ENCODE assay signal across 11 mouse cellular contexts in the genomic region with DNA sequence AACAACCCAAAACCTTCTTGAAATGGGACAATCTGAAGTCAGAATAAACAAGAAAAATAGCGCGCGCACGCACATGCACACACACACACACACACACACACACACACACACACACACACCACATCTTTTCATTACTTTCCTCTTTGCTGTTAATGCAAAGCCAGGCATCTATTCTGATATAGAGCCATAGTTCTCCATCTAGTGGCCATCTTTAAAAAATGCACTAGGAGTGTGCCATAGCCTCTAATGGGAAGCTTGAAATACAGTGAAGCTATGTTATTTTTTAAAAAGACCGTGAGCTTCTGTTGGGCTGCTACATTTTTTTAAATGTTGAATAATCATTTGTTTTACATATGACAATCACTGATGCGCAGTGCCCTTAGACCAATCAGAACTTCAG. TPM values are rescaled to one million over a fixed set of nuclear protein-coding genes. Genes with fewer than 3 reads are reported as not detected.
DNase-seq lines count a peak whose midpoint lies in the region; ATAC-seq and TF ChIP-seq lines count a peak whose summit lies in the region.
"Had no signal": no experiment of that assay in that cellular context is flagged by ENCODE, and none has a peak within 500 bp of the region (broad histone marks: within the 10 kb centered on the region; RNA-seq: fewer than 3 reads in every experiment).

No protein-coding gene starts in this region.

- H3K27me3 ChIP-seq in hindbrain, embryonic 14.5 days (ENCODE audit: control insufficient read depth, insufficient read depth, low read length), result no peaks in the 10 kb centered on the region
- H3K27me3 ChIP-seq in hindbrain, embryonic 12.5 days, result no peaks in the 10 kb centered on the region
- H3K27me3 ChIP-seq in midbrain, embryonic 14.5 days (ENCODE audit: control insufficient read depth, insufficient read depth, low read length), result no peaks in the 10 kb centered on the region
- H3K27me3 ChIP-seq in midbrain, embryonic 10.5 days (ENCODE audit: low read depth, poor library complexity, severe bottlenecking), result no peaks in the 10 kb centered on the region
- H3K27me3 ChIP-seq in embryonic facial prominence, embryonic 10.5 days (replicated peaks; ENCODE audit: low read depth, poor library complexity, severe bottlenecking), result no peaks in the 10 kb centered on the region
- H3K27me3 ChIP-seq in stomach, postnatal 0 days (ENCODE audit: control insufficient read depth, insufficient read depth, low read length), result no peaks in the 10 kb centered on the region

- no peak overlapping the region for H3K4me3 ChIP-seq in hindbrain, embryonic 14.5 days (replicated peaks; ENCODE audit: low read length)
- H3K4me3 ChIP-seq in hindbrain, embryonic 12.5 days, result no peak overlapping the region
- no peak overlapping the region for H3K4me3 ChIP-seq in midbrain, embryonic 14.5 days (replicated peaks; ENCODE audit: low read depth, low read length)
- no peak overlapping the region for H3K4me3 ChIP-seq in midbrain, embryonic 10.5 days
- no peak overlapping the region for H3K4me3 ChIP-seq in embryonic facial prominence, embryonic 10.5 days
- no peak overlapping the region for H3K4me3 ChIP-seq in stomach, postnatal 0 days (ENCODE audit: low read depth, low read length)

- H3K9ac ChIP-seq in hindbrain, embryonic 14.5 days, result no peak overlapping the region
- H3K9ac ChIP-seq in hindbrain, embryonic 12.5 days, result no peak overlapping the region
- no peak overlapping the region for H3K9ac ChIP-seq in midbrain, embryonic 14.5 days (replicated peaks; ENCODE audit: low read length)
- no peak overlapping the region for H3K9ac ChIP-seq in stomach, postnatal 0 days (ENCODE audit: low read length)

- no peaks in the 10 kb centered on the region for H3K9me3 ChIP-seq in hindbrain, embryonic 14.5 days (ENCODE audit: control insufficient read depth, low read length)
- H3K9me3 ChIP-seq in hindbrain, embryonic 12.5 days (replicated peaks), result no peaks in the 10 kb centered on the region
- no peaks in the 10 kb centered on the region for H3K9me3 ChIP-seq in midbrain, embryonic 14.5 days (ENCODE audit: control insufficient read depth, low read length)
- no peaks in the 10 kb centered on the region; the same call in 1 of the 2 replicates for H3K9me3 ChIP-seq in midbrain, embryonic 10.5 days (replicated peaks)
- no peaks in the 10 kb centered on the region for H3K9me3 ChIP-seq in embryonic facial prominence, embryonic 10.5 days
- no peaks in the 10 kb centered on the region for H3K9me3 ChIP-seq in stomach, postnatal 0 days (ENCODE audit: control insufficient read depth, low read length)

- peak; percentile 42 for DNase-seq in hindbrain, embryonic 14.5 days (ENCODE audit: low spot score)
- DNase-seq in midbrain, embryonic 14.5 days, result peak; percentile 75
- DNase-seq in midbrain, embryonic 10.5 days (ENCODE audit: low spot score), result no peak
- DNase-seq in embryonic facial prominence, embryonic 10.5 days (ENCODE audit: low spot score), result peak; percentile 10
- DNase-seq in stomach, postnatal 0 days (ENCODE audit: low spot score), result no peak
- DNase-seq in right cerebral cortex, postnatal 14 days, result no peak
- no peak for DNase-seq in cerebellum, adult 11-12 months
- DNase-seq: right cerebral cortex, postnatal 4 days had no signal

- H3K4me2 ChIP-seq in hindbrain, embryonic 14.5 days (replicated peaks), result no peak overlapping the region
- no peak overlapping the region for H3K4me2 ChIP-seq in hindbrain, embryonic 12.5 days (replicated peaks)
- H3K4me2 ChIP-seq in midbrain, embryonic 14.5 days (ENCODE audit: low read length), result no peak overlapping the region
- H3K4me2 ChIP-seq in stomach, postnatal 0 days (replicated peaks; ENCODE audit: low read depth), result no peak overlapping the region
- H3K4me2 ChIP-seq: heart, embryonic 11.5 days had no signal

- no peaks in the 10 kb centered on the region for H3K4me1 ChIP-seq in hindbrain, embryonic 14.5 days (replicated peaks; ENCODE audit: control insufficient read depth, insufficient read depth, low read length)
- H3K4me1 ChIP-seq in hindbrain, embryonic 12.5 days, result no peaks in the 10 kb centered on the region
- H3K4me1 ChIP-seq in midbrain, embryonic 14.5 days (ENCODE audit: control insufficient read depth, insufficient read depth, low read length), result no peaks in the 10 kb centered on the region
- no peaks in the 10 kb centered on the region for H3K4me1 ChIP-seq in midbrain, embryonic 10.5 days
- no peaks in the 10 kb centered on the region for H3K4me1 ChIP-seq in embryonic facial prominence, embryonic 10.5 days
- H3K4me1 ChIP-seq in stomach, postnatal 0 days (replicated peaks; ENCODE audit: control insufficient read depth, insufficient read depth), result no peaks in the 10 kb centered on the region

- no peak for TF ChIP-seq EP300 in stomach, postnatal 0 days (optimal IDR thresholded peaks at IDR 0.05)

- no peaks in the 10 kb centered on the region for H3K36me3 ChIP-seq in hindbrain, embryonic 14.5 days (replicated peaks; ENCODE audit: control insufficient read depth, insufficient read depth)
- no peaks in the 10 kb centered on the region for H3K36me3 ChIP-seq in hindbrain, embryonic 12.5 days
- no peaks in the 10 kb centered on the region for H3K36me3 ChIP-seq in midbrain, embryonic 14.5 days (ENCODE audit: control insufficient read depth, insufficient read depth, low read length)
- H3K36me3 ChIP-seq in midbrain, embryonic 10.5 days, result no peaks in the 10 kb centered on the region
- H3K36me3 ChIP-seq in embryonic facial prominence, embryonic 10.5 days (replicated peaks), result no peaks in the 10 kb centered on the region
- no peaks in the 10 kb centered on the region for H3K36me3 ChIP-seq in stomach, postnatal 0 days (ENCODE audit: control insufficient read depth, insufficient read depth, low read length)

- 43% methylated on average over 6 of the region's 6 CpGs for WGBS in hindbrain, embryonic 14.5 days
- 50% methylated on average over 6 of the region's 6 CpGs for WGBS in hindbrain, embryonic 12.5 days
- 52% methylated on average over 6 of the region's 6 CpGs for WGBS in midbrain, embryonic 14.5 days
- WGBS in midbrain, embryonic 10.5 days, result 66% methylated on average over 6 of the region's 6 CpGs
- 67% methylated on average over 6 of the region's 6 CpGs for WGBS in embryonic facial prominence, embryonic 10.5 days
- WGBS in stomach, postnatal 0 days, result 25% methylated on average over 6 of the region's 6 CpGs

- no peak overlapping the region for H3K27ac ChIP-seq in hindbrain, embryonic 14.5 days
- no peak overlapping the region for H3K27ac ChIP-seq in hindbrain, embryonic 12.5 days
- no peak overlapping the region for H3K27ac ChIP-seq in midbrain, embryonic 14.5 days (replicated peaks; ENCODE audit: low read depth, low read length)
- H3K27ac ChIP-seq in midbrain, embryonic 10.5 days (replicated peaks), result no peak overlapping the region
- H3K27ac ChIP-seq in embryonic facial prominence, embryonic 10.5 days (replicated peaks), result no peak overlapping the region
- H3K27ac ChIP-seq in stomach, postnatal 0 days (replicated peaks), result no peak overlapping the region

- peak; percentile 72 for TF ChIP-seq CTCF in stomach, postnatal 0 days (IDR thresholded peaks at IDR 0.05; ENCODE audit: low read depth)

- ATAC-seq in hindbrain, embryonic 14.5 days (ENCODE audit: low FRiP score), result no peak; the same call in 1 of the 2 replicates
- ATAC-seq in hindbrain, embryonic 12.5 days (ENCODE audit: low FRiP score), result no peak
- ATAC-seq in midbrain, embryonic 14.5 days (ENCODE audit: low FRiP score, low TSS enrichment), result no peak
- ATAC-seq in stomach, postnatal 0 days (ENCODE audit: low FRiP score, low TSS enrichment), result no peak

RNA-seq across cellular contexts. Expression of a gene that starts 7.8 kb away (rescaled TPM):
- not detected in 2 replicates for polyA plus RNA-seq in hindbrain, embryonic 14.5 days (2014; fragmentation: Nextera tagmentation; extraction: Ambion mirVana)
- not detected in 2 replicates for polyA plus RNA-seq in hindbrain, embryonic 12.5 days (2016; fragmentation: Nextera tagmentation; extraction: Ambion mirVana)
- not detected in 2 replicates for polyA plus RNA-seq in midbrain, embryonic 14.5 days (2014; fragmentation: Nextera tagmentation; extraction: Ambion mirVana)
- not detected in 2 replicates for polyA plus RNA-seq in midbrain, embryonic 10.5 days (2016; fragmentation: Nextera tagmentation; extraction: Ambion mirVana)
- not detected in 2 replicates for polyA plus RNA-seq in embryonic facial prominence, embryonic 10.5 days (2016; fragmentation: Nextera tagmentation; extraction: Ambion mirVana)
- not detected in 2 replicates for polyA plus RNA-seq in stomach, postnatal 0 days (2015; fragmentation: Nextera tagmentation; extraction: Ambion mirVana)
- polyA plus RNA-seq: cortical plate, adult 2 months; heart, embryonic 11.5 days had no signal

Comparison
In these comparisons a context has a peak if more than half of its experiments do, and no peak if none do; other contexts are left out.
1. DNase-seq: peak in hindbrain, embryonic 14.5 days (single experiment), midbrain, embryonic 14.5 days (single experiment) and embryonic facial prominence, embryonic 10.5 days (single experiment); none in midbrain, embryonic 10.5 days (single experiment), stomach, postnatal 0 days (single experiment), right cerebral cortex, postnatal 14 days (single experiment) and cerebellum, adult 11-12 months (single experiment).